Mouse (Mus musculus): ENCODE results near the gene Speer3. TPM values are rescaled to one million over a fixed set of nuclear protein-coding genes. Genes with fewer than 3 reads are reported as not detected.
"Not testable (repeated sequence)": the region's sequence is repeated elsewhere in the genome, so short reads cannot be mapped to it uniquely, and the experiment has no call there.

Speer3 gene
- not detected in 2 replicates for polyA plus RNA-seq (2015; fragmentation: Nextera tagmentation; extraction: Ambion mirVana)

GRCm38 (mm10) chr5:13791319-13791718 lies at the start of gene Speer3:
Gene Speer3, plus strand, starts transcription at chr5:13791619.
- Histone ChIP-seq H3K4me1 (no peaks in the 10 kb centered on the region), H3K9me3 (no peaks in the 10 kb centered on the region), H3K9ac (no peak within 1 kb of the TSS), H3K27ac (no peak within 1 kb of the TSS), H3K27me3 (no peaks in the 10 kb centered on the region), H3K4me3 (no peak within 1 kb of the TSS), H3K4me2 (no peak within 1 kb of the TSS), H3K36me3 (no peaks in the 10 kb centered on the region)
- no peak for ATAC-seq (ENCODE audit: borderline replicate concordance, extremely low read depth, low FRiP score, low TSS enrichment)
- 75% methylated on average over 1 of the region's 1 CpGs for WGBS

- H3K4me2 ChIP-seq, result not testable (repeated sequence)
Measured at GRCm38 (mm10) chr5:13810496-13810895, 19.1 kb downstream of the Speer3 start.

GRCm38 (mm10) chr5:13825108-13825507 lies 33.7 kb downstream of the Speer3 start:
- H3K27me3 ChIP-seq, result no peaks in the 10 kb centered on the region
- no peak overlapping the region for H3K4me2 ChIP-seq
- H3K4me1 ChIP-seq, result no peaks in the 10 kb centered on the region
- no peak for ATAC-seq (ENCODE audit: borderline replicate concordance, extremely low read depth, low FRiP score, low TSS enrichment)
- no peak overlapping the region for H3K9ac ChIP-seq
- H3K27ac ChIP-seq, result no peak overlapping the region
- no peak overlapping the region for H3K4me3 ChIP-seq
- H3K9me3 ChIP-seq, result no peaks in the 10 kb centered on the region
- H3K36me3 ChIP-seq, result no peaks in the 10 kb centered on the region

More at GRCm38 (mm10) chr5:13810496-13810895, 19.1 kb downstream of the Speer3 start:
- H3K9ac ChIP-seq; ATAC-seq (ENCODE audit: borderline replicate concordance, extremely low read depth, low FRiP score, low TSS enrichment); H3K4me1 ChIP-seq; H3K36me3 ChIP-seq; H3K4me3 ChIP-seq; H3K27me3 ChIP-seq; H3K9me3 ChIP-seq; H3K27ac ChIP-seq: not testable (repeated sequence)
- 54% methylated on average over 2 of the region's 2 CpGs for WGBS

- peak overlapping the region; percentile 7; the same call in 1 of the 2 replicates for H3K27ac ChIP-seq
- no peak overlapping the region for H3K4me3 ChIP-seq
- H3K27me3 ChIP-seq, result no peaks in the 10 kb centered on the region
- H3K36me3 ChIP-seq, result no peaks in the 10 kb centered on the region
- no peaks in the 10 kb centered on the region for H3K4me1 ChIP-seq
- no peak overlapping the region for H3K4me2 ChIP-seq
- H3K9ac ChIP-seq, result no peak overlapping the region
- ATAC-seq (ENCODE audit: borderline replicate concordance, extremely low read depth, low FRiP score, low TSS enrichment), result peak; percentile 64; the same call in 1 of the 2 replicates
- no peaks in the 10 kb centered on the region for H3K9me3 ChIP-seq
Measured at GRCm38 (mm10) chr5:13826708-13827107, 35.3 kb downstream of the Speer3 start.

GRCm38 (mm10) chr5:13844317-13844716 lies 52.9 kb downstream of the Speer3 start:
- H3K27ac ChIP-seq, result no peak overlapping the region
- H3K4me1 ChIP-seq, result no peaks in the 10 kb centered on the region
- H3K9ac ChIP-seq, result no peak overlapping the region
- no peaks in the 10 kb centered on the region for H3K9me3 ChIP-seq
- no peaks in the 10 kb centered on the region for H3K36me3 ChIP-seq
- no peak overlapping the region for H3K4me2 ChIP-seq
- H3K4me3 ChIP-seq, result no peak overlapping the region
- ATAC-seq (ENCODE audit: borderline replicate concordance, extremely low read depth, low FRiP score, low TSS enrichment), result no peak
- no peaks in the 10 kb centered on the region for H3K27me3 ChIP-seq

Other genes starting within 250 kb of the Speer3 start
- 22.3 and 24.2 TPM in 2 replicates for gene Sema3e, start 233.7 kb downstream of the Speer3 start, polyA plus RNA-seq (2015; fragmentation: Nextera tagmentation; extraction: Ambion mirVana)